Mouse (Mus musculus) MEL (cell line): ENCODE results near the gene Fbxo36.

Source experiments
- BHLHE40 ChIP-seq: IDR thresholded peaks from 2 replicates; pipeline ENCODE4 v1.6.1; 2012; ENCODE audit warnings: low read depth, mild to moderate bottlenecking, inconsistent platforms, low read length, improper control_type of control experiment, borderline replicate concordance
- CHD1 ChIP-seq: IDR thresholded peaks from 2 replicates; pipeline ENCODE4 v1.6.1; 2012; ENCODE audit warnings: low read depth, mild to moderate bottlenecking, inconsistent platforms, low read length, improper control_type of control experiment
- CTCF ChIP-seq, 3 experiments: IDR thresholded peaks in 2 of 3; conservative IDR thresholded peaks in 1 of 3; 2 replicates each; pipeline ENCODE4 v1.5.1; 2011 to 2012; ENCODE audit warnings: low read length in 3 of 3, low read depth in 2 of 3, mild to moderate bottlenecking in 2 of 3, improper control_type of control experiment in 1 of 3, inconsistent platforms in 1 of 3, mixed read lengths in 1 of 3, moderate library complexity in 1 of 3; ENCODE audit not compliant: control insufficient read depth in 1 of 3, insufficient read depth in 1 of 3, poor library complexity in 1 of 3, severe bottlenecking in 1 of 3
- JUND ChIP-seq: IDR thresholded peaks from 2 replicates; pipeline ENCODE4 v1.6.1; 2011; ENCODE audit warnings: low read depth, mild to moderate bottlenecking, improper control_type of control experiment, low read length
- MAFK ChIP-seq: IDR thresholded peaks from 2 replicates; pipeline ENCODE4 v1.6.1; 2011; ENCODE audit warnings: low read depth, mild to moderate bottlenecking, low read length, improper control_type of control experiment, borderline replicate concordance
- NELFE ChIP-seq: IDR thresholded peaks from 2 replicates; pipeline ENCODE4 v1.6.1; 2011; ENCODE audit warnings: low read depth, low read length, improper control_type of control experiment
- POLR2A ChIP-seq, 2 experiments: IDR thresholded peaks; 2 replicates each; pipeline ENCODE4 v1.6.1; 2011 to 2012; ENCODE audit warnings: low read length in 2 of 2, mild to moderate bottlenecking in 2 of 2, control low read depth in 1 of 2, improper control_type of control experiment in 1 of 2, low read depth in 1 of 2, moderate library complexity in 1 of 2; ENCODE audit not compliant: control insufficient read depth in 1 of 2, insufficient read depth in 1 of 2, poor library complexity in 1 of 2
- TBP ChIP-seq: IDR thresholded peaks from 2 replicates; pipeline ENCODE4 v1.8.0; 2011; ENCODE audit warnings: low read depth, low read length, improper control_type of control experiment

GRCm38 (mm10) chr1:84933472-84934150 is 94.0 kb downstream of the Fbxo36 start:
- TF ChIP-seq MAFK (no peak), CHD1 (no peak), JUND (no peak), NELFE (no peak), CTCF (IDR thresholded peaks at IDR 0.05 in 2 of 3, conservative IDR thresholded peaks at IDR 0.05 in 1 of 3; ENCODE audit: control insufficient read depth in 1 of 3, insufficient read depth in 1 of 3, low read depth in 2 of 3, low read length in 3 of 3, poor library complexity in 1 of 3, severe bottlenecking in 1 of 3) (peak in 1 of 3 experiments; percentile 25; a peak in 2 of 6 replicates), TBP (no peak), POLR2A (IDR thresholded peaks at IDR 0.05; ENCODE audit: control insufficient read depth in 1 of 2, insufficient read depth in 1 of 2, low read depth in 1 of 2, low read length in 2 of 2, poor library complexity in 1 of 2) (no peak), BHLHE40 (no peak)
